Mouse (Mus musculus) liver, adult 2 months (tissue): ENCODE data around the gene Map4.

Experiments
- CTCF ChIP-seq: fragments of 200-500 bp; IDR thresholded peaks from 2 replicates; pipeline ENCODE4 v1.5.1; 2011; ENCODE audit warnings: low read depth, low read length, control low read depth
- POLR2A ChIP-seq: fragments of 200-500 bp; IDR thresholded peaks from 2 replicates; pipeline ENCODE4 v1.6.1; 2011; ENCODE audit warnings: low read length, control low read depth; ENCODE audit not compliant: insufficient read depth; ENCODE audit errors: extremely low read depth

- TF ChIP-seq CTCF (no peak), POLR2A (no peak)
These were observed 90.2 kb downstream of the Map4 start for GRCm38 (mm10) chr9:110021463-110021862.
